Mouse (Mus musculus): ENCODE data around the gene Hspa8.

DNA sequence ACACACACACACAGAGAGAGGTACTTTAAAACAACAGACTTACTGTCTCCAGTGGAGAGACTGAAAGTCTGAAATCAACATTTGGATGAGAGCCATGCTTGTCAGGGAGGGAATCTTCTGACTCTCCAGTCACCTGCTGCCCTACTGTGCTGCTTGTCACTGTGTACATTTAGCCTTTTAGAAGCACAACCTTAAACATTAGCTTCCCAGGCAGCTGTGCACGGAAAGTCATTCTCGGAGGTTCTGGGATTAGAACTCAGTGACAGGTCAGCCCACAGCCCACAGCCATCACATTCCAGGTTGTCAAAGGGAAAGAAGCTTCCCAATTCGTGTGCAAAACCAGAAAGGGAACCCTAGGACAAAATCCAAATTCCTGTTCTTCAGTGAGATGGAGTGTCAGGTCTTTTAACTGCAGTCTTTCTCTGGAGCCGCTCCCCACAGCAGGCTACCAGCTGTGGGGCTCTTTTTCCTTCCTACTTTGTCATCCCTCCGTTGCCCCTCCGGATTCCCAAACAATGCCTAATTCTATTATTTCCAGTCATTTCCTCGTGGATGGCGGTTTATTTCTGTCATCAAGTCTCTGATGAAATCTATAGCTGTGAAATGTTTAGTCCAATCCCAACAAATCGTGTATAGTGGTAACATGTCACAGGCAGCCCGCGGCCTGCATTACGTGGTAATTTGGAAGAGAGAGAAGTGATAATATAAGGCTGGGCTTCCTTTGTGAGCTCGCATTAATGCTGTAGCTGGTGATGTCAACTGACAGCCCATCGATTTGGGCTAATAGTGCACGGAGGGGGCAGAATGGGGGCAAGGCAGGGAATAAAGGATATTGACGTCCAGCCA lies 7.5 kb downstream of the Hspa8 start:
- TF ChIP-seq GATA1 (IDR thresholded peaks at IDR 0.05; ENCODE audit: borderline replicate concordance, low read length) (no peak), FLI1 (IDR thresholded peaks at IDR 0.05; ENCODE audit: low read length) (no peak)
